Mouse (Mus musculus) 3T3-L1 (cell line): ENCODE measurements at regions not wholly inside any gene's neighbourhood (a gene's known extent, or its start where the extent isn't known, plus 50 kb on each side); places are given as distances from the start of the nearest gene placed in this dataset.

Source experiments
- DNase-seq: peaks from one replicate; pipeline ENCODE4 v3.0.0-alpha.2; 2015; ENCODE audit warnings: low read depth, low spot score

DNA sequence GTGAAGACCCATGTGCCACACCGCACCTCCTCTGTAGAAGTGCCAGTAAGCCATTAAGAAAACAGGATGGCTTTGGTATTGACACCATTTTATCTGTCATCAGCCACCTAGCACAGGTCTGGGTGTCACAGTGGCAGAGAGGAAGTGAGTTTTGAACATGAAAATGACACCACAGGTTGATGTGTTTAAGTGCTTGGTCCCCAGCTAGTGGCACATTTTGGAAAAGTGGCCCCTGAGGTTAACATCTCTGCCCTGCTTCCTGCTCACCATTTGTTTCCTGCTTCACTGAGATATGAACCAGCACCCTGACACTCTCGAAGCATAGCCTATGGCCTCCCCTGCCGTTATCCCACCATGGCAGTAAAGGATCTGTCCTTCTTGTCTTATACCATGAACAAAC, 297.4 kb upstream of the Id2 start:
- no peak for DNase-seq

DNA sequence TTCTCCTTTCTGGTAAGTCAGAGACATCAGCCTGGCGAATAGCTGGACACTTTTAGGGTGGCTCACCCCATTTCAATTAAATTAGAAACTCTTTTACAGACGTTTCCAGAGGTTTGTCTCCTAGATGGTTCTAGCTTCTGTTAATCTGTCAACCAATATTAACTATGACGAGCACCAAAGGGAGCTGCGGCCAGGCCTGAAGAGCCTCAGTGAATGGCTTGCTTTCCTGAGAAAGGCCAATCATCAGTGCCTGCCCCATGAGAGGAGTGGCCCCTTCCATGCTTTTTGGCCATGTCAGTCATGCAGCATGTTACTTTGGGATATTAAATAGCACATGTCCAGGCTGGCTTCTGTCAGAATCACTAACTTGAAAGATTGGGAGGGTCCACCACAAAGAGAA, 296.6 kb upstream of the Id2 start:
- no peak for DNase-seq

- DNase-seq: no peak
Measured at GRCm38 (mm10) chr12:25389202-25389601, 292.3 kb upstream of the Id2 start.

GRCm38 (mm10) chr12:25387791-25388280, 290.9 kb upstream of the Id2 start:
- DNase-seq: no peak

GRCm38 (mm10) chr12:25382961-25383360, 286.0 kb upstream of the Id2 start:
- no peak for DNase-seq

DNA sequence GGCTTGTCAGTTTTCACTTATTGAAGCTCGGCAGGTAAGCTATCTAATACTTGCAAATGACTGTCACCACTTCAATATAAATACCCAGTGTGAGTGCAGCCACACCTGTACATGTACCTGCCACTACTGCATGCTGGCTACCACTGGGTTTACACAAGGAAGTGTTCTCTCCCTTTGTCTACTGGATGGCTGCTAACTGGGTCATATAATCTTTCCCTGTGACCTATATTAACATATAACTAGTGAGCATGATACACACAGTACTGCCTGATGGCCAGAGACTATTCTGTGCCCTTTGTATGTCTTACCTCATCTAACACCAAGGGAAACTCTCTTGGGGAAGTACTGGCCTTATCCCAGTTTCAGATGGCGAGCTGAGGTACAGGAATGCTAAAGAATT, 285.5 kb upstream of the Id2 start:
- no peak for DNase-seq

DNA sequence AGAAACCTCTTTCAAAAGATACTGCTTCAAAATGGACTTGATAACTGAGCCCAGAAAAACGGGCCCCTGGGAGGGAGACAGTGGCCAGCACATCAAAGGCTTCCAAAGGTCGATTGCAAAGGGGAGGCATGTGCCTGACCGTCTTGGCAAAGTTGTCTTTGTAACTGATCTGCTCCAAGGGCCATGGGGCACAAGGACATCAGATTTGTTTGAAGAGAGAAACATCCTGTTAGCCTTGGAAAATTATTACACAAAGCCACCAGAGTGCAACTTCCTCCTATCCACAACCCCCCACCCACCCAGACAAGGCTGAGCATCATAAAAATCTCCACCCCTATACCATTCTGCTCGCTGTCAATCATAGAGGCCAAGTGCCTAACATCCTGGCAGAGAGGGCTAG, 284.7 kb upstream of the Id2 start:
- no peak for DNase-seq

DNA sequence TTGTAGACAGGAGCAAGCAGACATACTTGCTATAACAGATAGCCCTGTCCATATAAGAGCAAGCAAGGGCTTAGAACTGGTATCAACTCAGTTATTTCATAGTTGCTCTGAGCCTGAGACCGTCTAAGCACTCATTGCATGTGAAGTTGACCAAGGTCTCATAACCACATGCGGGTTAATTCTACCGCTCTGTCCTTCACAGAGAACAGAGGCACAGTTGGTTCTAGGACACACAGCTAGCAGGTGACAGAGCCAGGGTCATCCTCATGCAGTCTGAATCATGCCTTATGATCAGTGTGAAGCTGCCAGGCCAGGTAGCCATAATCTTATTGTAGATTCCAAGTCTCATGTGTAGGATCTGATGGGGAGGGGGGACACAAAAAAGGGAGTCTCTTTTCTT, 283.1 kb upstream of the Id2 start:
- no peak for DNase-seq

DNA sequence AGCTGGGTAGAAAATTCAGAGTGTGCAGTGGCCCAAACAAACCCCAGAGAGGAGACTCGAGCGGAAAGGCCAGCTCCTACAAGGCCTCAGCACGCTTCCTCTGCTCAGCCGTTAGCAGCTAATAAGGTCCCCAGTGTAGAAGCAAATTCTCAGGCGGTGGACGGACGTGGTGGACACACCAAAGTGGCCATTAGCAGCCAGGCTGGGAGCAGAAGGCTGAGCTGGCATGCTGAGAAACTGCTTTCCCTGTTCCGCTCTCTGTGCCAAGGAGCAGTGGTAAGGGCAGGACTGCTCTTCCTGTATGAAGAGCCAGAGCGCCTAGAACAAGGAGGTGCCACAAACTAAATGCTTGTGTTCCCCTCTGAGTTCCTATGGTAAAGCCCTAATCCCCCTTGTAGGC, 282.1 kb upstream of the Id2 start:
- DNase-seq: no peak

DNA sequence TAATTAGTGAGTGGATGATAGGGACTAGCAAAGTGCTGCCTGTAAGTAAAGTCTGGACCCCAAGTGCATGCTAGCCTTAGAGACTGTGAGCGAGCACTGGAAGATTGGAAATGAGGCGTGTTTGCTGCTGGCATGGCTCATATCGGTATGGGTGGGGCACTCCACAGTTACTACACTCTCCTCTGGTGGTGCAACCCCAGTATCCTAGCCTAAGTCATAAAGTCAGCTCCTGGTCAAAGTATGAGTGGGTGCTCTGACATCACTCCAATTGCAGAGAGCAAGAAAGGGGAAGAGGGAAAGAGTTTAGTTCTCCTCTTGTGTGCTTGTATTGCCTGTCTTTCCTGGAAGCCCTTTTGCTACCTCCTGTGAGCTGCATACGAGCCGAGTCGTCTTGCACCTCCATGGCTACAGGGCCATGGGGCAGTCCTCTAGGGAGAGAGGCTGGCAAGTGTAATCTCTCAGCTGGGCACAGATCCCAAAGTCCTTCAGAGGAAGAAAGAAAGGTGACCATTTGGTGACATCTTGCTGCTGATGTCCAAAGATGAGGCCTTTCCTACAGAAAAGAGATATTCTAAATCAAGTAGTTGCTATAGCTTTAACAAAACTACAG, 281.2 kb upstream of the Id2 start:
- DNase-seq: no peak

GRCm38 (mm10) chr12:25376451-25376850, 279.5 kb upstream of the Id2 start:
- no peak for DNase-seq

- no peak for DNase-seq
Measured at GRCm38 (mm10) chr12:25367541-25367940, 270.6 kb upstream of the Id2 start.

- DNase-seq: no peak
Measured at GRCm38 (mm10) chr12:25365600-25366267, 268.8 kb upstream of the Id2 start.

GRCm38 (mm10) chr12:25364966-25365568, 268.1 kb upstream of the Id2 start:
- DNase-seq: no peak

DNA sequence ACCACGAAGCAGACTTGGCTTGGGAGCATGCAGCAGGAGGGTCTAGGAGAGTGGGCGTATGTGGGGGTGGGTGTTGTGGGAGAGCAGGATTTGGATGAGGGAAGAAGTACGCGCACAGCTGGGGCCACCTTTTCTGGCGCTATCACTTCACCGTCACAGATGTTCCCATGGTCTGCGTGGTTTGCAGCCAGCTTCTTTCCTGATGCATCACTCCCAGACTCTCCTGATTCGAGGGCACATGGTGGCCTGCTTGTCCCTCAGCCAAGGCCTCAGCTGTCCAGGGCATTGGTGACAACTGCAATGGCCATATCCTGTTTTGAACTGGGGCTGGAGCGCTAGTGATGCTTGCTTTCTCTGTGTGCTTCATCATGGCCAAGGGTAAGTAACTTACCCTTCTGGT, 266.9 kb upstream of the Id2 start:
- DNase-seq: no peak

DNA sequence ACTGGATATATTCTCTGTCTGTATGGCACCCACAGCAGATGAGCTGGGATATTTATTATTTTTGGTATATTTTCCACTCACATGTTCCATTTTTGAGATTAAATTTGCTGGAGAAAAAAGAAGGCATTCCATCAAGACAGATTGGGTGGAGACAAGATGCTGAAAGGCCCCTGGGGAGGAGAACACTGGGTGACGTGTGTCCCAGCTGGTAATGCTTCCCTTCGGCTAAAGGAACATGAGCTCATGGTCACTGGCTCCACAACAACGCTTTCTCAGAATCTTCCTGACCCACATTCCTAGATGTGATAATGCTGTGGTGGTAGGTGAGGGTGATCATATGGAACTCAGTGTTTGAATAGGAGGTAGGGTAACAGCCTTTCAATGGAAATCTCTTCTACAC, 266.4 kb upstream of the Id2 start:
- DNase-seq: no peak

- no peak for DNase-seq
Measured at GRCm38 (mm10) chr12:25362771-25363170, 265.8 kb upstream of the Id2 start.

DNA sequence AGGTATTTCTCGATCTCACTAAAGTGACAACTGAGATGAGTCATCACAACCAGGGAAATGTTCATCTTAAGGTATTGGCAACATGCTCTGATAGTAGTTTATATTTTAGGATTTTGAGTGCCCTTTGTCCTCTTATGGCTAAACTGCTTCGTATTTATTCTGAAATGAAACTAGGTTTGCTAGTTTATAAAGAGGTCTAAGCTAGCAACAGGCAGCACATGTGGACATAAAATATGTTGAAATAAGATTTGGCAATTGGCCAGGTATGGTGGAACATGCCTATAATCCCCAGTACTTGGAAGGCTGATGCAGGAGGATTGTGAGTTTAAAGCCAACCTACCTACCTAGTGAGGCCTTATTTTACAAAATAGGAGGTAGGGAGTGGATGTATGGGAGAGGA, 263.8 kb upstream of the Id2 start:
- DNase-seq: no peak

DNA sequence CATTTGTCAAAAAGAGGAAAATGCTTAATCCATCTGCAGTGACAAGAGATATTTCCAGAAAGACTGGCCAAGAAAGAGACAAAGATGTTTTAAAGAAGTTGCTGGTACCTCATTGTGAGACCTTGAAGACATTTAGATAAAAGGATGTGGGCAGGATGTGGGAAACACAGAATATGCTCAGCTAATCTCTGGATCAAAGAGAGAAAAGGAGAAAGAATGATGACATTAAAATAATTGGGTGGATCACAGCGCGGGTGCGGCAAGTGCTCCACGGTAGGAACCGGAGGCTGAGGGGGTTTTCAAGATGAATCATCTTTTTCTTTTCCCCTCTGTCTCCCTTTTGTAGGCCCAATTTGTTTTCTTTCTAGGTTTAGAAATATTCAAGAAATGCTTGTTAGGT, 263.0 kb upstream of the Id2 start:
- no peak for DNase-seq

DNA sequence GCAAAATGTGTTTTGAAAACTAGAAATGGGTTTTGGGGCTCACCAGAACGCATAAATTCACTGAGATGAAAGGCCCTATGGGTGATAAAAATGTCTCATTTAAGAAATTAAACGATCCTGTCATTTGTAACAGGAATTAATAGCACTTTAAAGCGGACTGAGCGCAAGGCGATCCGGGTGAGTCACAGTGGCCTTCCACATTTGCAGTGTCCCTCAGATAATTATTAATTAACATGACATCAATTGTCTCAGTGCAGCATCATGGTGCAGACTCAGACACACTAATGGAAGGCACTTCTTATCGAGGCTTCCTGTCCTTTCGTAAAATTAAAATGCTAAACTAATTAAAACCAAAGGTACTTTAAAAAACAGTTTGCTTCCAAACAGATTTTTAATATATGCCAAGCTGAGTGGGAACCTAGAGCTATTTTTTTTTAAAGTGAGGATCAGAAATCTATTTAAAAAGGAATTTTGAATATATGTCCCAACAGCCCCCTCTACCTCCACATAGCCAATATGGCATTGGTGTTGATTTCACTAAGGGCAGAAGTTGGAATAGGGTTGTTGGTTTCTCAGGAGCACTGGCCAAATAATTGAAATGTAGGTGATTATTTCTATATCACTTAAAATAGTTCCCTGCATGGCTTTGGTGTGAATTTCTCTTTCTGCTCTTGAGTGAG, 262.0 kb upstream of the Id2 start:
- peak; percentile 14 for DNase-seq

DNA sequence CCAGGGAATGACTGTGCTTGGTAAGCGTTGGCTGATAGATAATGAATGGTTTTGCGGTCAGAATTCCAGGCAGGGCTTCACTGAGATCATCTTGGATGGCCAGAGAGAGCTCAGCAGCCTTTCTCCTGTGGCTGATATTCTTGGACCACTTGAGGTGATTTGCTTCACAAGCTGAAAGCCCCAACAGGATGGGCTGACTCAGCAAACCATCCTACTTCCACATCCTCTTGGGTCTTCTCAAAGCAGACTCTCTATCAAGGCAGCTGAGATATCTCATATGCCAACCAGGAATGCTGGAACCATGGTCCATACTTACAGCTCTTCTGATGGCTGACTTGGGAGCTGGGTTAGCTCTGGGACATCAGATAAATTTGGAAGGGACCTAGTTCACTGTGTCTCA, 259.8 kb upstream of the Id2 start:
- no peak for DNase-seq

DNA sequence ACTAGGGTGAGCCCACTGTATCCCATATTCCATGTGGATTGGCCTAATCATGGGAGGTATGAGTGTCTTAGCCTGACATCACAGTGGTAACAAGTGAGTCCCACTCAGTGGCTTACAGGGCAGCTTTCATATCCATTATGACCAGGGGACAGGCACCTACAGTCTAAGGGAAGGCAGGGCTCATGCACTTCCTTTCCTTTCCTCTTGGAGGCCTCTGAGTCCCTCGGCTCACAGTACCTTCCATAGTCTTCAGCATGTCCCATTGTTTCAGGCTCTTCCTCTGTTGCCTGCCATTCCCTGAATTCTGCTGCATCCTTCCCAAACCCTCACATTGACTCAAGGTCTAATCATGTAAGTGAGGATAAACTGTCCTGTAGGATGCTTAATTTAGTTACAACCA, 258.3 kb upstream of the Id2 start:
- no peak for DNase-seq
